Mouse (Mus musculus) testis, adult 2 months (tissue): ENCODE results near the gene Amhr2.

ENCODE experiments used
- CTCF ChIP-seq: fragments of 200-500 bp; IDR thresholded peaks from 2 replicates; pipeline ENCODE4 v1.5.1; 2012; ENCODE audit warnings: low read depth, mild to moderate bottlenecking, inconsistent platforms, low read length, moderate library complexity; ENCODE audit not compliant: control insufficient read depth, insufficient read depth, insufficient replicate concordance
- POLR2A ChIP-seq: fragments of 200-500 bp; IDR thresholded peaks from 2 replicates; pipeline ENCODE4 v1.6.1; 2012; ENCODE audit warnings: low read depth, mild to moderate bottlenecking, inconsistent platforms, low read length, moderate library complexity; ENCODE audit not compliant: control insufficient read depth

- TF ChIP-seq POLR2A (no peak), CTCF (no peak)
Measured at GRCm38 (mm10) chr15:102449366-102449765, 4.2 kb downstream of the Amhr2 start.
